Mouse (Mus musculus) C2C12 (cell line): ENCODE results near the gene Zswim5.

ENCODE experiments used
- CTCF ChIP-seq: IDR thresholded peaks from one replicate; pipeline ENCODE4 v1.5.1; 2011; ENCODE audit not compliant: control insufficient read depth, insufficient read depth, insufficient read length
- FOSL1 ChIP-seq: IDR thresholded peaks from one replicate; pipeline ENCODE4 v1.8.0; 2011; ENCODE audit warnings: mild to moderate bottlenecking, low read length; ENCODE audit not compliant: poor library complexity, insufficient read depth, severe bottlenecking
- MYOG ChIP-seq: IDR thresholded peaks from one replicate; pipeline ENCODE4 v1.6.1; 2011; ENCODE audit not compliant: control insufficient read depth, insufficient read length; ENCODE audit errors: extremely low read depth

DNA sequence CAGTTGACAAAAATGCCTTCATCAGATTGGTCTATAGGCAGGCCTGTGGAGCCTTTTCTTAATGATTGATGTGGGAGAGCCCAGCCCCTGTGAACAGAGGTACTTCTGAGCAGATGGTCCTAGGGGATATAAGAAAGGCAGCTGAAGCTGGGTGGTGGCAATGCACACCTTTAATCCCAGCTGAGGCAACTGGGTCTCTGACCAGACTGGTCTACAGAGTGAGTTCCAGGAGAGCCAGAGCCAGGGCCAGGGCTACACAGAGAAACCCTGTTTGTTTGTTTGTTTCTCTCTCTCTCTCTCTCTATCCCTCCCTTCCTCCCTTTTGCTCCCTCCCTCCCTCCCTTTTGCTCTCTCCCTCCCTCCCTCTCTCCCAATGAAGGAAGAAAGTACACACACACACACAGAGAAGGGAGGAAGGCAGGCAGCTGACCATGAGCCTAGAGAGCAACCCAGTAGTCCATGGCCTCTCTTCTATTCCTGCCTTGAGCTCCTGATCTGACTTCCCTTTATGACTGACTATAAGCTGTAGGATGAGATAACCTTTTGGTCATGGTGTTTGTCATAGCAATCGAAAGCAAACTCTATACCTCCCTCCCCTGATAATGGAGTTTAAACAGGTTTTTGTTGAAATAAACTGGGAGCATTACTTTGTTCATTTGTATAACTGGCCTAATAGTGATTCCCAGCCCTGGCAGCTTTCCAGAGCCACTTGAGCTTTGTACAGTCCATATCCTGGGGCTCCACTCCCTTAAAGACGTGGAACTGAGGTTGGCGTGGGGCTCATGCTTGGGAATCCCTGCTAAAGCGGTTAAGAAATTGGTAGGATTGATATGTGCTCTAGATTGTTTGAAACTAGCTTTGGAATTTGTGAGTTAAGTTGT lies 17.3 kb downstream of the Zswim5 start:
- TF ChIP-seq CTCF, result no peak
- TF ChIP-seq FOSL1, result no peak
- no peak for TF ChIP-seq MYOG
